Mouse (Mus musculus): Measurements from ENCODE around the gene Dock3. TPM values are rescaled to one million over a fixed set of nuclear protein-coding genes. Genes with fewer than 3 reads are reported as not detected.
A peak's percentile ranks its signal among the peaks of the same experiment; 100 is the strongest.

Gene Dock3
- polyA plus RNA-seq, 1 experiment: 0.69 TPM

GRCm38 (mm10) chr9:106893327-106893726 is 338.4 kb downstream of the Dock3 start:
- WGBS: 68% methylated on average over 3 of the region's 3 CpGs
- DNase-seq (ENCODE audit: low read depth, low spot score): no peak

GRCm38 (mm10) chr9:106892552-106892875 is 339.2 kb downstream of the Dock3 start:
- under 1% methylated on average over 9 of the region's 9 CpGs for WGBS

GRCm38 (mm10) chr9:106891829-106892551 is 339.7 kb downstream of the Dock3 start, which contains the start of gene Manf:
Manf (minus strand) TSS chr9:106891979.
- peak; percentile 93 for DNase-seq (ENCODE audit: low read depth, low spot score)
- WGBS: under 1% methylated on average over 59 of the region's 59 CpGs

More at GRCm38 (mm10) chr9:106892552-106892875, 339.2 kb downstream of the Dock3 start:
- no peak for DNase-seq (ENCODE audit: low read depth, low spot score)

GRCm38 (mm10) chr9:106891341-106891741 is 340.4 kb downstream of the Dock3 start:
- WGBS: 1% methylated on average over 17 of the region's 17 CpGs
- no peak for DNase-seq (ENCODE audit: low read depth, low spot score)

GRCm38 (mm10) chr9:106890496-106891240 is 341.0 kb downstream of the Dock3 start:
- WGBS: 38% methylated on average over 8 of the region's 8 CpGs
- no peak for DNase-seq (ENCODE audit: low read depth, low spot score)

- WGBS: 76% methylated on average over 9 of the region's 9 CpGs
- DNase-seq (ENCODE audit: low read depth, low spot score): no peak
Observed at GRCm38 (mm10) chr9:106889321-106889720, 342.4 kb downstream of the Dock3 start.

GRCm38 (mm10) chr9:106888346-106888745 is 343.4 kb downstream of the Dock3 start:
- DNase-seq (ENCODE audit: low read depth, low spot score): no peak
- 94% methylated on average over 3 of the region's 3 CpGs for WGBS

- DNase-seq (ENCODE audit: low read depth, low spot score): peak; percentile 84
- 1% methylated on average over 101 of the region's 101 CpGs for WGBS
Observed at GRCm38 (mm10) chr9:106886828-106887702, 344.6 kb downstream of the Dock3 start, which contains the start of gene Rbm15b. Rbm15b (minus strand) TSS chr9:106887428.

GRCm38 (mm10) chr9:106885901-106886731 is 345.6 kb downstream of the Dock3 start:
- WGBS: under 1% methylated on average over 107 of the region's 107 CpGs
- DNase-seq (ENCODE audit: low read depth, low spot score): no peak

GRCm38 (mm10) chr9:106884996-106885900 is 346.5 kb downstream of the Dock3 start:
- DNase-seq (ENCODE audit: low read depth, low spot score): no peak
- 45% methylated on average over 44 of the region's 44 CpGs for WGBS

- WGBS: 36% methylated on average over 16 of the region's 16 CpGs
- DNase-seq (ENCODE audit: low read depth, low spot score): no peak
Observed at GRCm38 (mm10) chr9:106884306-106884705, 347.4 kb downstream of the Dock3 start.

- 88% methylated on average over 3 of the region's 3 CpGs for WGBS
Observed at GRCm38 (mm10) chr9:106883085-106883484, 348.6 kb downstream of the Dock3 start.

GRCm38 (mm10) chr9:106882176-106882575 is 349.5 kb downstream of the Dock3 start:
- DNase-seq (ENCODE audit: low read depth, low spot score): no peak
- 43% methylated on average over 4 of the region's 4 CpGs for WGBS

More at GRCm38 (mm10) chr9:106883085-106883484, 348.6 kb downstream of the Dock3 start:
- DNase-seq (ENCODE audit: low read depth, low spot score): no peak

- DNase-seq (ENCODE audit: low read depth, low spot score): no peak
- WGBS: 62% methylated on average over 4 of the region's 4 CpGs
Observed at GRCm38 (mm10) chr9:106881071-106881755, 350.5 kb downstream of the Dock3 start.

GRCm38 (mm10) chr9:106879471-106879870 is 352.2 kb downstream of the Dock3 start:
- no peak for DNase-seq (ENCODE audit: low read depth, low spot score)
- 78% methylated on average over 4 of the region's 4 CpGs for WGBS

- no peak for DNase-seq (ENCODE audit: low read depth, low spot score)
- WGBS: 72% methylated on average over 3 of the region's 3 CpGs
Observed at GRCm38 (mm10) chr9:106876666-106877065, 355.0 kb downstream of the Dock3 start.

- DNase-seq (ENCODE audit: low read depth, low spot score): no peak
- whole genome bisulfite sequencing: 80% methylated on average over 5 of the region's 5 CpGs
Observed at GRCm38 (mm10) chr9:106874216-106874615, 357.5 kb downstream of the Dock3 start.
